Mouse (Mus musculus) embryonic facial prominence, embryonic 11.5 days (tissue): ENCODE data around the gene Hemgn. TPM values are rescaled to one million over a fixed set of nuclear protein-coding genes. Genes with fewer than 3 reads are reported as not detected.

Experiments used
- ATAC-seq: fragments of 200-750 bp; cut with Nextera tagmentation; replicated peaks from 2 replicates; pipeline ENCODE4 v1.8.0; 2017; ENCODE audit warnings: low read depth; ENCODE audit not compliant: insufficient number of reproducible peaks, low FRiP score, low TSS enrichment
- DNase-seq: peaks from one replicate; pipeline ENCODE4 v3.0.0-alpha.2; 2015; ENCODE audit warnings: low spot score
- H3K27ac ChIP-seq: fragments of 300-500 bp; sonication (generic); replicated peaks from 2 replicates; pipeline ENCODE4 v1.5.1; 2014; ENCODE audit warnings: mild to moderate bottlenecking, low read depth, low read length, control low read depth
- H3K27me3 ChIP-seq: fragments of 300-500 bp; sonication (generic); 2 replicates; pipeline ENCODE4 v1.6.1; 2014; ENCODE audit warnings: mild to moderate bottlenecking, low read length, moderate library complexity, mixed read lengths; ENCODE audit not compliant: control insufficient read depth, insufficient read depth
- H3K36me3 ChIP-seq: fragments of 300-500 bp; sonication (generic); replicated peaks from 2 replicates; pipeline ENCODE4 v1.6.1; 2014; ENCODE audit warnings: low read depth, mild to moderate bottlenecking, low read length, moderate library complexity, mixed read lengths; ENCODE audit not compliant: control insufficient read depth, insufficient read depth
- H3K4me1 ChIP-seq: fragments of 300-500 bp; sonication (generic); 2 replicates; pipeline ENCODE4 v1.6.1; 2014; ENCODE audit warnings: low read length, mixed read lengths; ENCODE audit not compliant: control insufficient read depth, insufficient read depth
- H3K4me2 ChIP-seq: fragments of 300-500 bp; sonication (generic); 2 replicates; pipeline ENCODE4 v1.6.1; 2014; ENCODE audit warnings: low read depth, mild to moderate bottlenecking, control low read depth, low read length, moderate library complexity
- H3K4me3 ChIP-seq: fragments of 300-500 bp; sonication (generic); 2 replicates; pipeline ENCODE4 v1.5.1; 2014; ENCODE audit warnings: low read depth, low read length, control low read depth
- H3K9ac ChIP-seq: fragments of 300-500 bp; sonication (generic); replicated peaks from 2 replicates; pipeline ENCODE4 v1.6.1; 2014; ENCODE audit warnings: mild to moderate bottlenecking, control low read depth, low read length
- H3K9me3 ChIP-seq: fragments of 300-500 bp; sonication (generic); replicated peaks from 2 replicates; pipeline ENCODE4 v1.6.1; 2016; ENCODE audit warnings: mild to moderate bottlenecking, low read length, inconsistent platforms, mixed read lengths; ENCODE audit not compliant: control insufficient read depth
- WGBS: fragments of 180-500 bp; shearing (Covaris S2); extraction: QIAGEN DNeasy Blood & Tissue Kit; methylation state at CpG from one replicate; pipeline ENCODE4 v1.1.7; 2014; 5-methylcytosine and 5-hydroxymethylcytosine counted together
- polyA plus RNA-seq: library from polyadenylated mRNA; unstranded; fragments of >200 nt; fragmentation: Nextera tagmentation; extraction: Ambion mirVana; gene quantifications from 2 replicates; pipeline ENCODE4 v1.2.1, GENCODE M21; 2014

Gene Hemgn
- polyA plus RNA-seq, 1 experiment from 2014 or later: 13.9 TPM

GRCm38 (mm10) chr4:46367487-46367959 lies 45.8 kb downstream of the Hemgn start:
- Histone ChIP-seq H3K27me3 (peaks cover 2% of the 10 kb centered on the region; the same call in 1 of the 2 replicates), H3K27ac (no peak overlapping the region), H3K9ac (no peak overlapping the region), H3K9me3 (no peaks in the 10 kb centered on the region), H3K36me3 (no peaks in the 10 kb centered on the region), H3K4me3 (no peak overlapping the region), H3K4me2 (no peak overlapping the region), H3K4me1 (no peaks in the 10 kb centered on the region)
- ATAC-seq (no peak), DNase-seq (no peak)
- WGBS: 15% methylated on average over 12 of the region's 12 CpGs

GRCm38 (mm10) chr4:46364360-46364759 lies 48.9 kb downstream of the Hemgn start:
- peaks cover 2% of the 10 kb centered on the region; the same call in 1 of the 2 replicates for H3K27me3 ChIP-seq
- H3K9me3 ChIP-seq: no peaks in the 10 kb centered on the region
- WGBS: 84% methylated on average over 2 of the region's 2 CpGs

GRCm38 (mm10) chr4:46361258-46361657 lies 52.0 kb downstream of the Hemgn start:
- H3K27ac ChIP-seq: no peak overlapping the region
- WGBS: 71% methylated on average over 5 of the region's 5 CpGs
- DNase-seq (no peak), ATAC-seq (no peak)
- no peak overlapping the region for H3K4me3 ChIP-seq
- no peaks in the 10 kb centered on the region for H3K4me1 ChIP-seq
- H3K4me2 ChIP-seq: no peak overlapping the region
- H3K36me3 ChIP-seq: no peaks in the 10 kb centered on the region
- no peaks in the 10 kb centered on the region for H3K9me3 ChIP-seq
- H3K27me3 ChIP-seq: peaks cover 2% of the 10 kb centered on the region; the same call in 1 of the 2 replicates
- no peak overlapping the region for H3K9ac ChIP-seq

More at GRCm38 (mm10) chr4:46364360-46364759, 48.9 kb downstream of the Hemgn start:
- DNase-seq: no peak
- H3K4me2 ChIP-seq: no peak overlapping the region
- H3K27ac ChIP-seq: no peak overlapping the region
- H3K4me3 ChIP-seq: no peak overlapping the region
- no peak overlapping the region for H3K9ac ChIP-seq
- ATAC-seq: no peak
- H3K4me1 ChIP-seq: no peaks in the 10 kb centered on the region
- no peaks in the 10 kb centered on the region for H3K36me3 ChIP-seq

GRCm38 (mm10) chr4:46359539-46360253 lies 53.6 kb downstream of the Hemgn start:
- no peaks in the 10 kb centered on the region for H3K36me3 ChIP-seq
- no peak overlapping the region for H3K27ac ChIP-seq
- no peak for ATAC-seq
- no peak overlapping the region for H3K9ac ChIP-seq
- WGBS: 78% methylated on average over 12 of the region's 12 CpGs
- no peak for DNase-seq
- H3K27me3 ChIP-seq: no peaks in the 10 kb centered on the region
- H3K4me2 ChIP-seq: no peak overlapping the region
- no peak overlapping the region for H3K4me3 ChIP-seq
- no peaks in the 10 kb centered on the region for H3K4me1 ChIP-seq
- no peaks in the 10 kb centered on the region for H3K9me3 ChIP-seq

- no peaks in the 10 kb centered on the region for H3K36me3 ChIP-seq
- WGBS: 39% methylated on average over 12 of the region's 12 CpGs
- no peak overlapping the region for H3K4me3 ChIP-seq
- ATAC-seq (no peak), DNase-seq (peak; percentile 71)
- H3K9me3 ChIP-seq: no peaks in the 10 kb centered on the region
- no peak overlapping the region for H3K9ac ChIP-seq
- no peaks in the 10 kb centered on the region for H3K4me1 ChIP-seq
- no peak overlapping the region for H3K27ac ChIP-seq
- no peak overlapping the region for H3K4me2 ChIP-seq
- peaks cover 3% of the 10 kb centered on the region; the same call in 1 of the 2 replicates for H3K27me3 ChIP-seq
These were observed 56.8 kb downstream of the Hemgn start for GRCm38 (mm10) chr4:46356351-46357133.

GRCm38 (mm10) chr4:46353045-46353444 lies 60.3 kb downstream of the Hemgn start:
- H3K4me2 ChIP-seq: no peak overlapping the region
- no peak overlapping the region for H3K27ac ChIP-seq
- H3K27me3 ChIP-seq: peaks cover 25% of the 10 kb centered on the region
- no peaks in the 10 kb centered on the region for H3K9me3 ChIP-seq
- no peak for DNase-seq
- H3K4me1 ChIP-seq: no peaks in the 10 kb centered on the region
- 4% methylated on average over 10 of the region's 10 CpGs for WGBS
- H3K4me3 ChIP-seq: no peak overlapping the region
- H3K9ac ChIP-seq: no peak overlapping the region
- no peaks in the 10 kb centered on the region for H3K36me3 ChIP-seq
- no peak for ATAC-seq

GRCm38 (mm10) chr4:46349530-46349929 lies 63.8 kb downstream of the Hemgn start:
- Histone ChIP-seq H3K9ac (no peak overlapping the region), H3K4me3 (no peak overlapping the region), H3K27me3 (peaks cover 45% of the 10 kb centered on the region), H3K27ac (no peak overlapping the region), H3K4me2 (no peak overlapping the region), H3K9me3 (no peaks in the 10 kb centered on the region), H3K36me3 (no peaks in the 10 kb centered on the region), H3K4me1 (peaks cover 1% of the 10 kb centered on the region; the same call in 1 of the 2 replicates)
- WGBS: 49% methylated on average over 5 of the region's 5 CpGs
- no peak for DNase-seq
- no peak for ATAC-seq

- Histone ChIP-seq H3K4me3 (no peak overlapping the region), H3K4me2 (no peak overlapping the region), H3K27me3 (peaks cover 51% of the 10 kb centered on the region), H3K27ac (no peak overlapping the region), H3K36me3 (no peaks in the 10 kb centered on the region), H3K9me3 (no peaks in the 10 kb centered on the region), H3K9ac (no peak overlapping the region), H3K4me1 (peaks cover 2% of the 10 kb centered on the region; the same call in 1 of the 2 replicates)
- ATAC-seq (no peak), DNase-seq (no peak)
- WGBS: 24% methylated on average over 9 of the region's 9 CpGs
These were observed 64.4 kb downstream of the Hemgn start for GRCm38 (mm10) chr4:46348897-46349296.
